In genomic region chr11:88131847-88132246, GRCm38 (mm10) we compare ENCODE assay signal across 9 mouse cellular contexts. TPM values are rescaled to one million over a fixed set of nuclear protein-coding genes. Genes with fewer than 3 reads are reported as not detected.
DNase-seq lines count a peak whose midpoint lies in the region; ATAC-seq lines count a peak whose summit lies in the region.
"Had no signal": no experiment of that assay in that cellular context is flagged by ENCODE, and none has a peak within 500 bp of the region (broad histone marks: within the 10 kb centered on the region; RNA-seq: fewer than 3 reads in every experiment).

No protein-coding gene starts in this region.

- H3K4me1 ChIP-seq in hindbrain, embryonic 10.5 days (replicated peaks) = peaks cover 49% of the 10 kb centered on the region
- no peaks in the 10 kb centered on the region; the same call in 1 of the 2 replicates for H3K4me1 ChIP-seq in hindbrain, embryonic 16.5 days (ENCODE audit: control insufficient read depth, insufficient read depth, low read depth, low read length)
- peaks cover 24% of the 10 kb centered on the region for H3K4me1 ChIP-seq in heart, embryonic 10.5 days
- peaks cover 94% of the 10 kb centered on the region for H3K4me1 ChIP-seq in megakaryocyte, embryonic 14.5 days
- no peaks in the 10 kb centered on the region; the same call in 1 of the 2 replicates for H3K4me1 ChIP-seq in forebrain, embryonic 16.5 days (replicated peaks; ENCODE audit: control insufficient read depth, insufficient read depth, low read length)

- peak overlapping the region; percentile 66 for H3K27ac ChIP-seq in hindbrain, embryonic 10.5 days
- no peak overlapping the region for H3K27ac ChIP-seq in hindbrain, embryonic 16.5 days (ENCODE audit: low read depth, low read length)
- peak overlapping the region; percentile 85 for H3K27ac ChIP-seq in heart, embryonic 10.5 days
- H3K27ac ChIP-seq in forebrain, embryonic 16.5 days (ENCODE audit: low read length) = no peak overlapping the region

- 68% methylated on average over 8 of the region's 8 CpGs for WGBS in hindbrain, embryonic 10.5 days
- WGBS in hindbrain, embryonic 16.5 days = 65% methylated on average over 8 of the region's 8 CpGs
- 37% methylated on average over 8 of the region's 8 CpGs for WGBS in heart, embryonic 10.5 days
- WGBS in forebrain, embryonic 16.5 days = 72% methylated on average over 8 of the region's 8 CpGs

- peaks cover 12% of the 10 kb centered on the region; the same call in 1 of the 2 replicates for H3K36me3 ChIP-seq in hindbrain, embryonic 10.5 days
- H3K36me3 ChIP-seq in hindbrain, embryonic 16.5 days (ENCODE audit: control insufficient read depth, insufficient read depth, low read length) = no peaks in the 10 kb centered on the region
- peaks cover 4% of the 10 kb centered on the region; the same call in 1 of the 2 replicates for H3K36me3 ChIP-seq in heart, embryonic 10.5 days
- peaks cover 54% of the 10 kb centered on the region for H3K36me3 ChIP-seq in megakaryocyte, embryonic 14.5 days (replicated peaks; ENCODE audit: low read length)
- H3K36me3 ChIP-seq in forebrain, embryonic 16.5 days (ENCODE audit: control insufficient read depth, insufficient read depth) = no peaks in the 10 kb centered on the region

- H3K9me3 ChIP-seq in hindbrain, embryonic 10.5 days = no peaks in the 10 kb centered on the region
- H3K9me3 ChIP-seq in hindbrain, embryonic 16.5 days (ENCODE audit: control insufficient read depth, low read length) = no peaks in the 10 kb centered on the region
- no peaks in the 10 kb centered on the region for H3K9me3 ChIP-seq in heart, embryonic 10.5 days
- H3K9me3 ChIP-seq in megakaryocyte, embryonic 14.5 days = no peaks in the 10 kb centered on the region
- no peaks in the 10 kb centered on the region for H3K9me3 ChIP-seq in forebrain, embryonic 16.5 days (ENCODE audit: control insufficient read depth, low read length)

- no peak; the same call in 1 of the 2 replicates for ATAC-seq in hindbrain, embryonic 16.5 days
- ATAC-seq in forebrain, embryonic 16.5 days = no peak
- ATAC-seq: Patski had no signal

- no peak overlapping the region for H3K4me3 ChIP-seq in hindbrain, embryonic 10.5 days
- H3K4me3 ChIP-seq in hindbrain, embryonic 16.5 days (ENCODE audit: low read length) = no peak overlapping the region
- H3K4me3 ChIP-seq in heart, embryonic 10.5 days = no peak overlapping the region
- peak overlapping the region; percentile 85 for H3K4me3 ChIP-seq in megakaryocyte, embryonic 14.5 days (replicated peaks)
- no peak overlapping the region for H3K4me3 ChIP-seq in forebrain, embryonic 16.5 days (replicated peaks; ENCODE audit: low read length)

- H3K4me2 ChIP-seq in hindbrain, embryonic 16.5 days (ENCODE audit: low read length) = no peak overlapping the region
- no peak overlapping the region for H3K4me2 ChIP-seq in forebrain, embryonic 16.5 days (ENCODE audit: low read length)

- no peak overlapping the region for H3K9ac ChIP-seq in hindbrain, embryonic 16.5 days (ENCODE audit: low read depth, low read length)
- H3K9ac ChIP-seq in forebrain, embryonic 16.5 days (replicated peaks; ENCODE audit: low read depth, low read length) = no peak overlapping the region

- DNase-seq in hindbrain, embryonic 10.5 days (ENCODE audit: low spot score) = no peak
- peak; percentile 79 for DNase-seq in adrenal gland, postnatal 14 days
- no peak for DNase-seq in heart, embryonic 10.5 days (ENCODE audit: low spot score)
- DNase-seq in kidney, postnatal 10 days = peak; percentile 83
- DNase-seq in retina, postnatal 1 day = no peak

- no peaks in the 10 kb centered on the region for H3K27me3 ChIP-seq in hindbrain, embryonic 10.5 days (ENCODE audit: insufficient read depth, poor library complexity, severe bottlenecking)
- H3K27me3 ChIP-seq in hindbrain, embryonic 16.5 days (replicated peaks; ENCODE audit: control insufficient read depth, insufficient read depth, low read length) = no peaks in the 10 kb centered on the region
- no peaks in the 10 kb centered on the region for H3K27me3 ChIP-seq in heart, embryonic 10.5 days (ENCODE audit: insufficient read depth, poor library complexity, severe bottlenecking)
- no peaks in the 10 kb centered on the region for H3K27me3 ChIP-seq in megakaryocyte, embryonic 14.5 days (replicated peaks)
- no peaks in the 10 kb centered on the region for H3K27me3 ChIP-seq in forebrain, embryonic 16.5 days (replicated peaks; ENCODE audit: control insufficient read depth, insufficient read depth, low read length)
- H3K27me3 ChIP-seq: Patski had no signal

RNA-seq across cellular contexts. Expression of gene Cuedc1, which starts 34.0 kb away (rescaled TPM):
- 20.5 and 27.1 TPM in 2 replicates for polyA plus RNA-seq in hindbrain, embryonic 10.5 days (2016; fragmentation: Nextera tagmentation; extraction: Ambion mirVana)
- polyA plus RNA-seq in hindbrain, embryonic 16.5 days (2015; fragmentation: Nextera tagmentation; extraction: Ambion mirVana) = 29.9 and 41.3 TPM in 2 replicates
- total RNA-seq in adrenal gland, postnatal 14 days (2021) = 37.9 and 41.9 TPM in 2 replicates
- polyA plus RNA-seq in heart, embryonic 10.5 days (2016; fragmentation: Nextera tagmentation; extraction: Ambion mirVana) = 15.1 and 17.9 TPM in 2 replicates
- polyA plus RNA-seq in megakaryocyte, embryonic 14.5 days (2012; ENCODE audit: insufficient read depth, low replicate concordance) = 294 and 346 TPM in 2 replicates
- 36.0 and 40.3 TPM in 2 replicates for polyA plus RNA-seq in forebrain, embryonic 16.5 days (2015; fragmentation: Nextera tagmentation; extraction: Ambion mirVana)

Comparison
In these comparisons a context has a peak if more than half of its experiments do, and no peak if none do; other contexts are left out.
1. H3K27ac ChIP-seq: peak in hindbrain, embryonic 10.5 days (single experiment) and heart, embryonic 10.5 days (single experiment); none in hindbrain, embryonic 16.5 days (single experiment) and forebrain, embryonic 16.5 days (single experiment).
2. DNase-seq: peak in adrenal gland, postnatal 14 days (single experiment) and kidney, postnatal 10 days (single experiment); none in hindbrain, embryonic 10.5 days (single experiment), heart, embryonic 10.5 days (single experiment) and retina, postnatal 1 day (single experiment).